Mouse (Mus musculus) hindbrain, embryonic 11.5 days (tissue): ENCODE data around the gene Creb3l1. TPM values are rescaled to one million over a fixed set of nuclear protein-coding genes. Genes with fewer than 3 reads are reported as not detected.
A peak's percentile ranks its signal among the peaks of the same experiment; 100 is the strongest.

Experiments
- ATAC-seq: fragments of 200-750 bp; cut with Nextera tagmentation; 2 replicates; pipeline ENCODE4 v1.8.0; 2017; ENCODE audit warnings: mild to moderate bottlenecking, moderate TSS enrichment, moderate library complexity; ENCODE audit not compliant: low FRiP score
- DNase-seq: peaks from one replicate; pipeline ENCODE4 v3.0.0-alpha.2; 2015; ENCODE audit warnings: low spot score
- H3K27ac ChIP-seq: fragments of 300-500 bp; sonication (generic); 2 replicates; pipeline ENCODE4 v1.5.1; 2014; ENCODE audit warnings: mild to moderate bottlenecking, low read depth, low read length
- H3K27me3 ChIP-seq: fragments of 300-500 bp; sonication (generic); 2 replicates; pipeline ENCODE4 v1.6.1; 2014; ENCODE audit warnings: mild to moderate bottlenecking, low read length, moderate library complexity, mixed read lengths; ENCODE audit not compliant: control insufficient read depth, insufficient read depth
- H3K36me3 ChIP-seq: fragments of 300-500 bp; sonication (generic); 2 replicates; pipeline ENCODE4 v1.6.1; 2014; ENCODE audit warnings: mild to moderate bottlenecking, low read length, moderate library complexity, mixed read lengths; ENCODE audit not compliant: control insufficient read depth, insufficient read depth
- H3K4me1 ChIP-seq: fragments of 300-500 bp; sonication (generic); replicated peaks from 2 replicates; pipeline ENCODE4 v1.6.1; 2014; ENCODE audit warnings: low read length, mixed read lengths; ENCODE audit not compliant: control insufficient read depth, insufficient read depth
- H3K4me2 ChIP-seq: fragments of 300-500 bp; sonication (generic); replicated peaks from 2 replicates; pipeline ENCODE4 v1.6.1; 2014; ENCODE audit warnings: mild to moderate bottlenecking, low read depth, low read length
- H3K4me3 ChIP-seq: fragments of 300-500 bp; sonication (generic); 2 replicates; pipeline ENCODE4 v1.5.1; 2014; ENCODE audit warnings: low read depth, low read length
- H3K9ac ChIP-seq: fragments of 300-500 bp; sonication (generic); 2 replicates; pipeline ENCODE4 v1.6.1; 2014; ENCODE audit warnings: low read depth, low read length
- H3K9me3 ChIP-seq: fragments of 300-500 bp; sonication (generic); 2 replicates; pipeline ENCODE4 v1.6.1; 2016; ENCODE audit warnings: low read length; ENCODE audit not compliant: control insufficient read depth
- WGBS: fragments of 180-500 bp; shearing (Covaris S2); extraction: QIAGEN DNeasy Blood & Tissue Kit; methylation state at CpG from one replicate; pipeline ENCODE4 v1.1.7; 2014; 5-methylcytosine and 5-hydroxymethylcytosine counted together
- polyA plus RNA-seq: library from polyadenylated mRNA; unstranded; fragments of >200 nt; fragmentation: Nextera tagmentation; extraction: Ambion mirVana; gene quantifications from 2 replicates; pipeline ENCODE4 v1.2.1, GENCODE M21; 2014

Gene Creb3l1
- polyA plus RNA-seq, 1 experiment from 2014 or later, result 2.2 TPM

- peaks cover 11% of the 10 kb centered on the region for H3K27me3 ChIP-seq
- H3K9me3 ChIP-seq, result no peaks in the 10 kb centered on the region
- 62% methylated on average over 11 of the region's 11 CpGs for WGBS
- no peaks in the 10 kb centered on the region; the same call in 1 of the 2 replicates for H3K4me1 ChIP-seq
- no peak overlapping the region for H3K4me2 ChIP-seq
- H3K27ac ChIP-seq, result no peak overlapping the region
- ATAC-seq, result no peak
- DNase-seq, result no peak
- no peaks in the 10 kb centered on the region for H3K36me3 ChIP-seq
- H3K4me3 ChIP-seq, result no peak overlapping the region
- H3K9ac ChIP-seq, result no peak overlapping the region
These were observed 3.7 kb upstream of the Creb3l1 start for GRCm38 (mm10) chr2:92027811-92028590.

- Histone ChIP-seq H3K27ac (no peak overlapping the region), H3K36me3 (no peaks in the 10 kb centered on the region), H3K27me3 (peaks cover 21% of the 10 kb centered on the region), H3K4me2 (no peak overlapping the region), H3K9ac (no peak overlapping the region), H3K9me3 (no peaks in the 10 kb centered on the region), H3K4me1 (no peaks in the 10 kb centered on the region; the same call in 1 of the 2 replicates), H3K4me3 (no peak overlapping the region)
- ATAC-seq (no peak), DNase-seq (no peak)
- 87% methylated on average over 6 of the region's 6 CpGs for WGBS
These were observed 1.7 kb upstream of the Creb3l1 start for GRCm38 (mm10) chr2:92025966-92026365.

GRCm38 (mm10) chr2:92025202-92025601 is 900 bp upstream of the Creb3l1 start:
- Histone ChIP-seq H3K4me2 (no peak overlapping the region), H3K9ac (no peak overlapping the region), H3K9me3 (no peaks in the 10 kb centered on the region), H3K27me3 (peaks cover 21% of the 10 kb centered on the region), H3K27ac (no peak overlapping the region), H3K4me3 (no peak overlapping the region), H3K36me3 (no peaks in the 10 kb centered on the region), H3K4me1 (no peaks in the 10 kb centered on the region; the same call in 1 of the 2 replicates)
- WGBS, result 96% methylated on average over 2 of the region's 2 CpGs
- ATAC-seq (no peak), DNase-seq (no peak)

DNA sequence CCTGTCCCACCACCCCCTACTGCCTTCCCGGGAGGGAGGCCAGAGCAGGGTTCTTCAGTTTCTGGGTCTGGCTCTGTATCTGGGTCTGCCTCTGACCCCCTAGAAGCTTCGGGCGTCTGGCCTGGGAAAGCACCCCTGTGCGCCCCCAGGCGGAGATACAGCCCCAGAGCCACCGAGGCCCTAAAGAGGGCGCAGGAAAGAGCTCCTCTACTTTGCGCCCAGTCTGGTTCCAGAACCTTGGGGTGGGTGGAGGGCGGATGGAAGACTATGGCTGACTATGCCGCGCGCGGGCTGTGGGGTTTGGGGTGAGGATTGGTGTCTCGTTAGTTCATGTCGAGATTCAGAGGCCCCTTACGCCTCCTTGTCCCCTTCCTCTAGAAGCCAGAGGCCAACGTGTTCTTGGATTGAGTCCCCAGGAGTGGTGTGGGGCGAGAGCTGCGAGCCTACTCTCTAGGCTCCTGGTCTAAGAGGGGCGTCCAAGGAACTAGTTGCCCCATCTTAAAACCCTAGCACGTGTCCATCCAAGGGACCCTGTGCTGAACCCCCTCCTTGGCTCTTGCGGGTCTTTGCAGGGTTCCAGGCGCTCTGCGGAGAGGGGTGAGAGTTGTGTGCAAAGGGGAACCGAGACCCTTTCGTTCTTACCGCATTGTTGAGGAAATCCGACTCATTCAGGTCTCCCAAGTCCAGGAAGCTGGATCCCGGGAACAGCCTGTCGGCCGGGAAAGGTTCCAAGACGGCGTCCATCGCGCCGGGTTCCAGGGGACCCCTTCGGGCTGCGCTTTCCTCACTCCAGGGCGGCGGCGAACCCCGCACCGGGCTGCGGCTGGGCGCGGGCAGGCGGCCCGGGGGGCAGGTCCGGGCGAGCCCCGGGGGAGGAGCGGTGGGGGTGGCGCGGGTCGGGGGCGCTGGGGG is 684 bp downstream of the Creb3l1 start:
- Histone ChIP-seq H3K4me2 (peak overlapping the region; percentile 96), H3K27me3 (peaks cover 21% of the 10 kb centered on the region), H3K36me3 (no peaks in the 10 kb centered on the region), H3K4me3 (peak overlapping the region; percentile 65), H3K27ac (no peak overlapping the region), H3K9ac (peak overlapping the region; percentile 50; the same call in 1 of the 2 replicates), H3K4me1 (no peaks in the 10 kb centered on the region; the same call in 1 of the 2 replicates), H3K9me3 (no peaks in the 10 kb centered on the region)
- WGBS, result 6% methylated on average over 48 of the region's 56 CpGs
- DNase-seq (peak; percentile 49), ATAC-seq (peak; percentile 35)

- 64% methylated on average over 4 of the region's 4 CpGs for WGBS
- Histone ChIP-seq H3K9me3 (no peaks in the 10 kb centered on the region), H3K27me3 (peaks cover 21% of the 10 kb centered on the region)
These were observed 3.5 kb downstream of the Creb3l1 start for GRCm38 (mm10) chr2:92020676-92021265.

DNA sequence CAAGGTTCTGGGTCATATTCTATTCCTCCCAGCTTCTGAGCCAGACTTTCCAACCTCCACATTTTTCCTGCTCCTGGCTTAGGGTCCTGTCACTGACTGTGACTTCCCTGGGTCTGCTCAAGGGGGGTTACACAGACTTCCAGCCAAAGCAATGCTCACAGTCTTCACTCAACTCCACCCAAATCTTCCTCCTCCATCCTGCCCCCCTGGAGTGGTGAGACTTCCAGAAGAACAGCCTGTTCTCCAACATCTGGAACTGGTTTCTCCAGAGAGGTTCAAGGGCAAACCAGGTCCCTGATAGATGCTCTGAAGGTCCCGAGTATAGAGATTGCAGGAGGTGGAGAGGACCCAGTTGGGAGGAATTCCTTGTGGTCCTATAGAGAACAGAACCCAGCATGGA is 6.9 kb downstream of the Creb3l1 start:
- 78% methylated on average over 1 of the region's 1 CpGs for WGBS
- H3K27ac ChIP-seq, result no peak overlapping the region
- DNase-seq, result no peak
- ATAC-seq, result no peak
- no peaks in the 10 kb centered on the region for H3K4me1 ChIP-seq
- H3K27me3 ChIP-seq, result peaks cover 5% of the 10 kb centered on the region
- no peak overlapping the region for H3K4me2 ChIP-seq
- no peaks in the 10 kb centered on the region for H3K9me3 ChIP-seq
- H3K4me3 ChIP-seq, result no peak overlapping the region
- H3K9ac ChIP-seq, result no peak overlapping the region
- no peaks in the 10 kb centered on the region for H3K36me3 ChIP-seq

More at GRCm38 (mm10) chr2:92020676-92021265, 3.5 kb downstream of the Creb3l1 start:
- ATAC-seq (no peak), DNase-seq (no peak)
- H3K9ac ChIP-seq, result no peak overlapping the region
- H3K27ac ChIP-seq, result no peak overlapping the region
- no peaks in the 10 kb centered on the region for H3K36me3 ChIP-seq
- H3K4me2 ChIP-seq, result no peak overlapping the region
- H3K4me1 ChIP-seq, result no peaks in the 10 kb centered on the region; the same call in 1 of the 2 replicates
- H3K4me3 ChIP-seq, result no peak overlapping the region

DNA sequence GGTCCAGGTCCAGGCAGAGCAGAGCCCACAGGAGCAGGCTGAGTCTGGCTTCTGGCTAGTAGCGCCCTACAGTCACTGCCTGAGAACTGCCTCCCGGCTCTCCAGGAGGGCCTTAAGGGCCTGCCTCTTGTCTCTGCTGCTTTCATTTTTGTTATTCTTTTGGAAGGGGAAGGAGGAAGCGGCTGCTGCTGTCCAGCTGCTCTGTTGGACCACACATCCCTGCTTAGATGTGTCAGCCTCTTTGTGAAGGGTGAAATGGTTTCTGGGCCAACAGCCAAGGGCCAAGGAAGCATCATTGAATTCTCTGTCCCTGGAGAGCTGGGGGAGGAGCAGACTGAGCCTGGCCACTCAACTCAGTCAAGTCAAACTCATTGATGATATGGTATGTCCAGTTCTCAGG is 7.3 kb downstream of the Creb3l1 start:
- WGBS, result 45% methylated on average over 3 of the region's 3 CpGs
- no peak for DNase-seq
- H3K9me3 ChIP-seq, result no peaks in the 10 kb centered on the region
- no peak overlapping the region for H3K4me3 ChIP-seq
- no peaks in the 10 kb centered on the region for H3K36me3 ChIP-seq
- H3K4me1 ChIP-seq, result no peaks in the 10 kb centered on the region
- no peak overlapping the region for H3K27ac ChIP-seq
- ATAC-seq, result no peak
- H3K4me2 ChIP-seq, result no peak overlapping the region
- no peak overlapping the region for H3K9ac ChIP-seq
- H3K27me3 ChIP-seq, result peaks cover under 1% of the 10 kb centered on the region

GRCm38 (mm10) chr2:92014891-92015290 is 9.4 kb downstream of the Creb3l1 start:
- WGBS, result 81% methylated on average over 5 of the region's 5 CpGs
- Histone ChIP-seq H3K27ac (no peak overlapping the region), H3K4me2 (no peak overlapping the region), H3K36me3 (no peaks in the 10 kb centered on the region), H3K4me1 (no peaks in the 10 kb centered on the region), H3K27me3 (no peaks in the 10 kb centered on the region), H3K9ac (no peak overlapping the region), H3K4me3 (no peak overlapping the region), H3K9me3 (no peaks in the 10 kb centered on the region)
- no peak for DNase-seq
- no peak for ATAC-seq
